Comparison of ENCODE assay signal across 7 mouse cellular contexts in genomic region chr10:120363298-120363982, GRCm38 (mm10).
DNase-seq lines count a peak whose midpoint lies in the region; ATAC-seq and TF ChIP-seq lines count a peak whose summit lies in the region.
"Not testable (repeated sequence)": the region's sequence is repeated elsewhere in the genome, so short reads cannot be mapped to it uniquely, and the experiment has no call there.

No protein-coding gene starts in this region.

- WGBS in heart, embryonic 14.5 days: 46% methylated on average over 8 of the region's 11 CpGs
- 44% methylated on average over 9 of the region's 11 CpGs for WGBS in heart, postnatal 0 days
- WGBS in liver, embryonic 11.5 days: 58% methylated on average over 8 of the region's 11 CpGs
- WGBS in liver, embryonic 14.5 days (ENCODE audit: insufficient replicate concordance): 34% methylated on average over 9 of the region's 11 CpGs

- H3K27ac ChIP-seq in heart, embryonic 14.5 days (replicated peaks in 1 of 2; ENCODE audit: control insufficient read depth in 1 of 2, insufficient read depth in 1 of 2, low read depth in 2 of 2, low read length in 2 of 2); heart, postnatal 0 days (ENCODE audit: low read depth); liver, embryonic 11.5 days (ENCODE audit: low read depth, low read length); liver, embryonic 14.5 days: not testable (repeated sequence)

- not testable (repeated sequence) for ATAC-seq in heart, embryonic 14.5 days (ENCODE audit: insufficient number of reproducible peaks, insufficient read depth, low FRiP score, low read depth); heart, postnatal 0 days (ENCODE audit: insufficient read depth, low read depth); liver, embryonic 14.5 days (ENCODE audit: insufficient read depth)
- ATAC-seq in liver, embryonic 11.5 days (replicated peaks; ENCODE audit: low FRiP score): peak; percentile 39; the same call in 1 of the 2 replicates
- peak; percentile 45 for ATAC-seq in megakaryocyte progenitor cell, adult 5-6 weeks (replicated peaks; ENCODE audit: poor library complexity)

- H3K27me3 ChIP-seq in heart, embryonic 14.5 days (ENCODE audit: control insufficient read depth, insufficient read depth, low read length); heart, postnatal 0 days (ENCODE audit: control insufficient read depth, insufficient read depth, low read length); liver, embryonic 11.5 days (replicated peaks; ENCODE audit: control insufficient read depth, insufficient read depth, low read length); liver, embryonic 14.5 days (ENCODE audit: control insufficient read depth, insufficient read depth, low read length): not testable (repeated sequence)

- H3K9ac ChIP-seq in heart, embryonic 14.5 days (ENCODE audit: low read length); heart, postnatal 0 days (replicated peaks; ENCODE audit: low read depth, low read length); liver, embryonic 11.5 days (ENCODE audit: low read depth, low read length); liver, embryonic 14.5 days (replicated peaks): not testable (repeated sequence)

- not testable (repeated sequence) for H3K36me3 ChIP-seq in heart, embryonic 14.5 days (ENCODE audit: control insufficient read depth, insufficient read depth, low read length); heart, postnatal 0 days (replicated peaks; ENCODE audit: control insufficient read depth, insufficient read depth, low read length); liver, embryonic 11.5 days (ENCODE audit: control insufficient read depth, insufficient read depth, low read length); liver, embryonic 14.5 days (replicated peaks; ENCODE audit: control insufficient read depth, insufficient read depth, low read depth)

- not testable (repeated sequence) for TF ChIP-seq CTCF in heart, postnatal 0 days (IDR thresholded peaks at IDR 0.05; ENCODE audit: low read depth); liver, embryonic 14.5 days (IDR thresholded peaks at IDR 0.05; ENCODE audit: low read depth)

- not testable (repeated sequence) for TF ChIP-seq EP300 in heart, postnatal 0 days (IDR thresholded peaks at IDR 0.05; ENCODE audit: low read depth); liver, embryonic 14.5 days (IDR thresholded peaks at IDR 0.05; ENCODE audit: low read depth)

- DNase-seq in MEL-GATA-1-ER (ENCODE audit: extremely low read depth, low read depth): peak; percentile 44
- peak; percentile 7 for DNase-seq in heart, adult 11 months
- not testable (repeated sequence) for DNase-seq in heart, postnatal 0 days (ENCODE audit: low spot score); liver, embryonic 11.5 days (ENCODE audit: low spot score); liver, embryonic 14.5 days (ENCODE audit: low read depth in 3 of 3, low spot score in 3 of 3)

- H3K4me3 ChIP-seq in heart, embryonic 14.5 days (ENCODE audit: control insufficient read depth in 1 of 2, insufficient read depth in 1 of 2, low read depth in 1 of 2, low read length in 2 of 2); heart, postnatal 0 days (ENCODE audit: low read depth, low read length); liver, embryonic 11.5 days (ENCODE audit: low read depth, low read length): not testable (repeated sequence)
- H3K4me3 ChIP-seq in liver, embryonic 14.5 days (ENCODE audit: insufficient read depth in 1 of 2, low read depth in 2 of 2, low read length in 2 of 2): peak overlapping the region in 1 of 2 experiments; percentile 42; a peak in 1 of 4 replicates

- H3K9me3 ChIP-seq in heart, embryonic 14.5 days (ENCODE audit: control insufficient read depth, low read length); heart, postnatal 0 days (replicated peaks; ENCODE audit: control insufficient read depth, low read length); liver, embryonic 11.5 days (ENCODE audit: control insufficient read depth, low read length); liver, embryonic 14.5 days (ENCODE audit: control insufficient read depth, low read length): not testable (repeated sequence)

- H3K4me1 ChIP-seq in heart, embryonic 14.5 days (ENCODE audit: control insufficient read depth in 2 of 2, insufficient read depth in 2 of 2, low read length in 2 of 2); heart, postnatal 0 days (ENCODE audit: control insufficient read depth, insufficient read depth): not testable (repeated sequence)
- peaks cover 19% of the 10 kb centered on the region for H3K4me1 ChIP-seq in liver, embryonic 11.5 days (replicated peaks; ENCODE audit: control insufficient read depth, insufficient read depth, low read length)
- peaks cover 0 to 12% of the 10 kb centered on the region in 2 experiments; a peak in 2 of 4 replicates for H3K4me1 ChIP-seq in liver, embryonic 14.5 days (replicated peaks; ENCODE audit: control insufficient read depth in 2 of 2, insufficient read depth in 2 of 2, low read length in 1 of 2)

- peak overlapping the region; percentile 44; the same call in 1 of the 2 replicates for H3K4me2 ChIP-seq in heart, embryonic 14.5 days (ENCODE audit: low read length)
- peak overlapping the region; percentile 28; the same call in 1 of the 2 replicates for H3K4me2 ChIP-seq in heart, postnatal 0 days (ENCODE audit: low read depth, low read length)
- H3K4me2 ChIP-seq in liver, embryonic 11.5 days: peak overlapping the region; percentile 27; the same call in 1 of the 2 replicates
- peak overlapping the region; percentile 58 for H3K4me2 ChIP-seq in liver, embryonic 14.5 days (ENCODE audit: low read depth)
